ENCODE assay signal across 3 mouse cellular contexts in the genomic region with DNA sequence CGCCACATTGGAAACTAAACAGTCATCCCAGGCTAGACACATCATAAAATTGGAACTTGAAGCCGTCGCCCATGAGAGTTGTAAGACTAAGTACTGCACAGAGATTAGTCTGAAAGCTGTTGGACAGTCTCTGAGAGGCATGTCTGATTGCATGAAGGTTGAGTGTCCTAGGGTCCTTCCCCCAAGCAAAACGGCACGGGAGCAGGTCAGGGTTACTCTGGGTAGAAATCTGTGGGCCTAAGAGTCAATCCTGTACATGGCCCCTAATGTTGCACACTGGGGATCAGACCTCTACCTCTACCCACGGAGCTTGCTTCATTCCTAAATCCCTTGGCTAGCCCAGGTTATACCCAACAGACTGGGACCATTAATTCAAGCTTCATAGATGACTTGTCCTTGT. TPM values are rescaled to one million over a fixed set of nuclear protein-coding genes. Genes with fewer than 3 reads are reported as not detected.
"Had no signal": no experiment of that assay in that cellular context is flagged by ENCODE, and none has a peak within 500 bp of the region (broad histone marks: within the 10 kb centered on the region; RNA-seq: fewer than 3 reads in every experiment).

No protein-coding gene starts in this region.

RNA-seq across cellular contexts. Expression of a gene that starts 59.1 kb away (rescaled TPM):
- total RNA-seq: common myeloid progenitor, adult 5-6 weeks; granulocyte monocyte progenitor cell, adult 5-6 weeks had no signal
- polyA plus RNA-seq: erythroblast, embryonic 14.5 days had no signal
